Mouse (Mus musculus): ENCODE measurements around the gene Tead4. TPM values are rescaled to one million over a fixed set of nuclear protein-coding genes. Genes with fewer than 3 reads are reported as not detected.
A peak's percentile ranks its signal among the peaks of the same experiment; 100 is the strongest.

Gene Tead4
- polyA plus RNA-seq, 1 experiment from 2014 or later, result 5.1 TPM

DNA sequence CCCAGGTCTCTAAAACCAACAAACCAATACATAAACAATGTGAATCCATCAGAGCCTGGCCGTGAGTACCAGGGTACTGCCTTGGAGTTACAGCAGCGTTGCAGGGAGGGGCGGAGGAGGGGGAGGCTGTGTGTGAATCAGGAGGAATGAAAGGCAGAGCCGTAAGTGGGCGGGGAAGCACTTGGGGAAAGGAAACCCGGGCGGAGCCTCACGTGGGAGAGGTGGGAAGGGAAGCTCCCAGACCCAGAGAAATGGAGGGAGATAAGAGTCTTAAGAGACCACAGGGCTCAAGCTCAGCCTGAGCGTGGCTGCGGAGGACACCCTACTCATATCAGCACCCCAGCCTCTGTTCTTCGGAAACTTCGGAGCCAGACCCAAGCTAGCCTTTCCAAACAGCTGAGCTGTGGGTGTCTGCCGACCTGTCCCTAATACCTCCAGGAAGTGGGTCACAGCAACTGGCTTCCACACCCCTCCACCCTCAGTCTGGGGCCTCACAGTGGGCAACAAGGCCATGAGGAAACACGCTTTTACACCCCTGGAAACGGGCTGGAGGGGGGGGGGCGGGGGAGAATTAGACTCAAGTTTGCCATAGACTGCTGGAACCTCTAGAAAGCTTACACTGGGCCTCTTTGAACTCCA, 14.7 kb downstream of the Tead4 start:
- H3K9ac ChIP-seq, result no peak overlapping the region; the same call in 1 of the 2 replicates
- H3K4me2 ChIP-seq, result peak overlapping the region; percentile 63
- peaks cover 25% of the 10 kb centered on the region for H3K4me1 ChIP-seq
- peak overlapping the region; percentile 32 for H3K4me3 ChIP-seq
- H3K27ac ChIP-seq, result peak overlapping the region; percentile 47; the same call in 1 of the 2 replicates
- no peaks in the 10 kb centered on the region for H3K27me3 ChIP-seq
- WGBS, result 5% methylated on average over 16 of the region's 16 CpGs
- H3K9me3 ChIP-seq, result no peaks in the 10 kb centered on the region
- no peaks in the 10 kb centered on the region for H3K36me3 ChIP-seq
- peak; percentile 83 for ATAC-seq (ENCODE audit: borderline replicate concordance, extremely low read depth, low FRiP score, low TSS enrichment)

DNA sequence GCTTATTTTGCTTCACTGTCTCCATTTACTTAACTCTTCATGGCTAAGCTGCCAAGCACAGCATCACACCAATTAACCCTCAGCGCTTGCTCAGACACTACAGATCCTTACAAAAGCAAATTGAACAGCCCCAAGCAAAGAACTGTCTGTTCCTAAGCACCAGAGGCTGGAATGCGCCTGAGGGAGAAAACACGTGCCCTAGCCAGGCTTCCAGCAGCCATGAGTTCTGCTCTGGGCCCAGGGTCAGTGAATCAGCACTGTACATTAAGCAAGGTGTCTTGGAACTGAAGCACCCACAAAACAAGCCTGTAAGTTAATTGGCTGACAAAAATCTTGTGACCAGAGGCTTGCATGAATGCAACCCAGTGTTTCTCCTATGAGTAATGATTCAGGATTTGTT, 18.5 kb downstream of the Tead4 start:
- Histone ChIP-seq H3K9me3 (no peaks in the 10 kb centered on the region), H3K27ac (no peak overlapping the region), H3K27me3 (no peaks in the 10 kb centered on the region), H3K4me1 (peaks cover 32% of the 10 kb centered on the region), H3K36me3 (no peaks in the 10 kb centered on the region), H3K9ac (no peak overlapping the region), H3K4me2 (no peak overlapping the region), H3K4me3 (no peak overlapping the region)
- WGBS, result 48% methylated on average over 3 of the region's 3 CpGs
- no peak for ATAC-seq (ENCODE audit: borderline replicate concordance, extremely low read depth, low FRiP score, low TSS enrichment)

DNA sequence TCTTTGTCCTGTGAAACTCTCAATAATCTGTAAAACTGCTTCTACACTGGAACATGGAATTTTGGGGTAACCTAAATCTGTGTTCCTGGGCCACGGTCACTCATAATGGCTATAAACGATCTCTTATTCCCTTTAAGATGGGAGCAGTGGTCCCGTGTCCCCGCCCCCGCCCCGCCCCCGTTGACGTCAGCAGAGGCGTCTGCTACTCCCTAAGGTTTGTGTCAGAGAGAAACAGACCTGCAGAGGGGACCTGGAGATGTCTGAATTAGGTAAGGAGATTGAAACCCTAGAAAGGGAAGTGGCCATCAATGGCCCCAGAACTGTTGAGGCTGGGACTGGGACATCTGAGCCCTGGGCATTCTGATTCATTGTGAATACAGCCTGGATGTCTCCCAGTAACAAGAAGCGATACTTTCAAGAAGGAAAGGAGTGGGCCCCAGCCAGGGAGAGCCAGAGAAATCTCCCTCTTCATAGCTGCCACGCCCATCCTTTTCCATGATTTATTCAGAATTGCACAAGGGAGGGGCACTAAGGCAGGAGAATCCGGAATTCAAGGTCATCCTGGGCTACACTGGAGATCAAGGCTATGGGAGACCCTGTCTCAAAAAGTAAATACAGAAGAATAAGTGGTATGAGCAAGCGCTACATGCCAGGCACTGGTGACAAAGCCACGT, 20.0 kb downstream of the Tead4 start:
- H3K36me3 ChIP-seq, result no peaks in the 10 kb centered on the region
- no peak overlapping the region for H3K4me3 ChIP-seq
- H3K4me1 ChIP-seq, result peaks cover 20% of the 10 kb centered on the region
- WGBS, result 38% methylated on average over 14 of the region's 14 CpGs
- H3K4me2 ChIP-seq, result no peak overlapping the region
- H3K27ac ChIP-seq, result no peak overlapping the region
- ATAC-seq (ENCODE audit: borderline replicate concordance, extremely low read depth, low FRiP score, low TSS enrichment), result no peak
- H3K27me3 ChIP-seq, result no peaks in the 10 kb centered on the region
- no peak overlapping the region for H3K9ac ChIP-seq
- no peaks in the 10 kb centered on the region for H3K9me3 ChIP-seq

DNA sequence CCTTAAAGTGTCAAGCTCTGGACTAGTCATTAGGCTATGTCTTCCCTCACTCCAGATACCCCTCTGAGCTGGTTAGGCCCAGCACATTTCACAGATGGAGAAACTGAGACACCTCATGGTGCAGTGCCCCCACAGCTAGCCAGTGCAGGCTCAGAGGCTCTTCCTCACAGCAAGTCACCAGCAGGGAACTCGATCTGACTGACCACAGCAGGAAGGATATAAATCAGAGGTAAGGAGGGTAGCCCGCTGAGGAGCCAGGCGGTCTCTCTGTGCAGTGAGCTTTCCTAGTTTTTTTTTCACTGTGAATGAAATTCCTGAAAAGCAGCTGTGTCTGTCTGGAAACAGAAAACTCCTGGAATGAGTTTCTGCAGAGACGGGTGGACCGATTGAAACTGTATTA, 21.0 kb downstream of the Tead4 start:
- 46% methylated on average over 5 of the region's 5 CpGs for WGBS
- H3K27me3 ChIP-seq, result no peaks in the 10 kb centered on the region
- H3K9me3 ChIP-seq, result no peaks in the 10 kb centered on the region
- peaks cover 20% of the 10 kb centered on the region for H3K4me1 ChIP-seq
- H3K9ac ChIP-seq, result no peak overlapping the region
- ATAC-seq (ENCODE audit: borderline replicate concordance, extremely low read depth, low FRiP score, low TSS enrichment), result no peak
- no peak overlapping the region for H3K4me3 ChIP-seq
- no peaks in the 10 kb centered on the region for H3K36me3 ChIP-seq
- no peak overlapping the region for H3K27ac ChIP-seq
- H3K4me2 ChIP-seq, result no peak overlapping the region

DNA sequence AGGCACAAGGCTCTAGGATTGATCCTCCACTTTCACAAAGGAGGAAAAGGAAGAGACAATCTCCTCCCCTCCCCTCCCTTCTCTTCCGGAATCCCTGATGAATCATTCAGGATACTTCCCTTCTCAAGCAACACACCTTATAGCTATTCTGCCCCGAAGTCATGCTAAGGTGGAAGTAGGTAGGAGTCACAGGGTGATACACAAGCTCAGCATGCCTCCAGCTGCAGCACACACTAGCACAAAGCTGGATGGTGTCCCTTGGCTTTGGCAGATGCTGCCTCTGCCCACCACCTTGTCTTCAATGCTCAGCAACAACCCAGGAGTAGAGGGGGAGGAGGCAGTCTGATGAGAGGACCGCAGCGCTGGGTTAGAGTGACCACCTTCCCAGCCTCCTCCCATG, 21.5 kb downstream of the Tead4 start:
- Histone ChIP-seq H3K4me1 (peaks cover 16% of the 10 kb centered on the region), H3K27ac (no peak overlapping the region), H3K4me3 (no peak overlapping the region), H3K27me3 (no peaks in the 10 kb centered on the region), H3K9me3 (no peaks in the 10 kb centered on the region), H3K36me3 (no peaks in the 10 kb centered on the region), H3K9ac (no peak overlapping the region), H3K4me2 (no peak overlapping the region)
- ATAC-seq (ENCODE audit: borderline replicate concordance, extremely low read depth, low FRiP score, low TSS enrichment), result no peak
- 71% methylated on average over 4 of the region's 4 CpGs for WGBS

DNA sequence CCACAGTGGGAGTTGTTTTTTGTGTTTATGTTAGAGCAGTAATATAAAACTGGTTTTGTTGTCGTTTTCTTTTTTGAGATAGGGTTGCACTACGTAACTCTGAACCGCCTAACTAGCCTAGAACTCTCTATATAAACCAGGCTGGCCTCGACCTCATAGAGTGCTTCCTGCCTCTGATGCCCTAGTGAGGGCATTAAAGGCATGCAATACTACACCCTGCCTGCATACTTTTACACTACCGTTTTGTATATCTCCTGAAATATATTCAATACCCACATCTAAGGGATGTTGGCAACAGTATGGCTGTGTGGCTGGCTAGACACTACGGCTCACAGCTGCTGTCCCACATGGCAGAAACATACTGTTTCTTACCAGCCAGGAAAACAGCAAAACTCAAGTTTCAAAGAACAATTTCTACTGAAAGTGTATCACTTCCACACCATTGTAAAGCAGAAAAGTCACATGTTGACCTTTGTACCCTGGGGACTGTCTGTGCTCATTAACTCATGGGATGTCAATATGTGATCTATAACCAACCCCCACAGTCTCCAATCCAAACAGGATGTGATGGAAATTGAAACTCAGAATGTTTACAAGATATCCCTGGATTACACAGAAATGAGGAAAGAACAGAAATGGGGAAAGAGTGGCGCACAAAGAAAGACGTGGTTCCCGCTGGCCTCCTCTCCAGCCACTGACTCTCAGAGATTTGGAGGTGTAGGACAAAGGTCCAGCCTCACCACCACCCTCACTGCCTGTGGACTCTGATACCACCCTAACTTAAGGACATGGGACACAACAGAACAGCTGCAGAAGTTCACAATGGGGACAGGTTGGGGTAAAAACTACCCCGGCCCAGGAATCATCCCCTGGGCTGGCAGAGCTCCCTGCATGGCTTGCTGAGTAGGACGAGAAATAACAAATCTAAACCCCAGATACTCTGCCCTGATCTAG, 23.2 kb downstream of the Tead4 start:
- Histone ChIP-seq H3K27me3 (no peaks in the 10 kb centered on the region), H3K9me3 (no peaks in the 10 kb centered on the region), H3K4me2 (no peak overlapping the region), H3K9ac (no peak overlapping the region), H3K4me3 (no peak overlapping the region), H3K36me3 (no peaks in the 10 kb centered on the region), H3K27ac (no peak overlapping the region), H3K4me1 (peaks cover 16% of the 10 kb centered on the region)
- WGBS, result 72% methylated on average over 11 of the region's 11 CpGs
- ATAC-seq (ENCODE audit: borderline replicate concordance, extremely low read depth, low FRiP score, low TSS enrichment), result no peak

DNA sequence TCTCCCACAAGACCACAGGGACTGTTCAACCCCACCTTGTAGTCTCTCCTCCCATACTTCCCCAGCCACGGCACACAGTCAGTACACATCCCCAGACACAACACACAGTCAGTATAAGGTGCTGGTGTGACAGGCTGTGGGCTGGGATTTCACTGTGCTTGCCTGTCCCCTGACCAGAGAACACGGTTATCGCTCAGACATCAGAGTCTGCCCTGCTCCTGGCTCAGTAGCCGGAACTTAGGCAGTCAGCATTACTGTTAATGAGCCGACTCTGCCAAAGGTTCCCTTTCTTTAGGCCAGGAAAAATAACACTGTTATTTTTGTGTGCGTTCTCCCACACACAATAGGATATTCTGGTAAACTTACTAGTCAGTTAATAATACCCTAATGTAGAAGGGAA, 24.3 kb downstream of the Tead4 start:
- no peak for ATAC-seq (ENCODE audit: borderline replicate concordance, extremely low read depth, low FRiP score, low TSS enrichment)
- H3K9ac ChIP-seq, result no peak overlapping the region
- H3K4me3 ChIP-seq, result no peak overlapping the region
- H3K36me3 ChIP-seq, result no peaks in the 10 kb centered on the region
- H3K27me3 ChIP-seq, result no peaks in the 10 kb centered on the region
- WGBS, result 94% methylated on average over 6 of the region's 6 CpGs
- H3K9me3 ChIP-seq, result no peaks in the 10 kb centered on the region
- H3K4me2 ChIP-seq, result no peak overlapping the region
- peaks cover 16% of the 10 kb centered on the region for H3K4me1 ChIP-seq
- H3K27ac ChIP-seq, result no peak overlapping the region

DNA sequence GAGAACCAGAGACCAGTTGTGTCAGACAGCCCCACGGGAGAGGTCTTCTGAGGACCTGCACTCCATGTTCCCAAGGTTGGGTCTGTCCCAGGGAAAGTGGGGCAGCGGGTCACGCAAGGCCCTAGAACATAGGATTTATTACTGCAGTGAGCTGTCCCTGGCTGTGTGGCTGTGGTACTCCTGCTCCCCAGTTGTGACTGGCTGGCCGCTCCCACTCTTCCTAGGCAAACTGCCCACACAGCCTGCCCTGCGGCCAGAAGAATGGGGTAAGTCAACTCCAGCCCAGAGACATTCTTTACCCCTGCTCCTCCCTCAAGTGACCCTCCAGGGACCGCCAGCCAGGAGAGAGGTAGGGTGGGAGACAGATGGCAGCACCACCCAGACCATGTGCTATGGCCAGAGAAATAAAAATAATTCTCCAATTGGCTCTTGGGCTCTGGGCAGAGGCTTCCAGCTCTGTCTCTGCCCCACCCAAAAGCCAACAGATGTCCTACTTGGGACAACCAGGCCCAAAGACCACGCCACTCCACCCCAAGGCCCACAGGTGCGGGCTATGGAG, 25.0 kb downstream of the Tead4 start:
- no peaks in the 10 kb centered on the region for H3K36me3 ChIP-seq
- H3K27me3 ChIP-seq, result no peaks in the 10 kb centered on the region
- no peak overlapping the region for H3K9ac ChIP-seq
- no peaks in the 10 kb centered on the region for H3K9me3 ChIP-seq
- H3K4me2 ChIP-seq, result no peak overlapping the region
- H3K4me3 ChIP-seq, result no peak overlapping the region
- peaks cover 11% of the 10 kb centered on the region for H3K4me1 ChIP-seq
- H3K27ac ChIP-seq, result no peak overlapping the region
- WGBS, result 80% methylated on average over 8 of the region's 8 CpGs
- ATAC-seq (ENCODE audit: borderline replicate concordance, extremely low read depth, low FRiP score, low TSS enrichment), result peak; percentile 43

DNA sequence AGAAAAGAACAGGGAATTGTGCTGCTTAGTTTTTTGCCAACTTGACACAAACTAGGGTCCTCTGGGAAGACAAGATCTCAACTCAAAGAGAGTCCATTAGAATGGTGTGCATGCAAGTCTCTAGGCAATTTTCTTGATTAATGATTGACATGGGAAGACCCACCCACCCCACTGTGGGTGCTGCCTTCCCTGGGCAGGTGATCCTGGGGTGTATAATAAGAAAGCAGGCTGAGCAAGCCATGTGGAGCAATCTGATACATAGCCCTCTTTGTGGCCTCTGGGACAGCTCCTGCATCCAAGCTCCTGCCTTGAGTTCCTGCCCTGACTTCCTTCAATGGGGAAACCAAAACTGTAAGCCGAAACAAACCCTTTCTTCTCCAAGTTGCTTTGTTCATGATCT, 27.1 kb downstream of the Tead4 start:
- Histone ChIP-seq H3K9me3 (no peaks in the 10 kb centered on the region), H3K4me3 (no peak overlapping the region), H3K9ac (no peak overlapping the region), H3K4me1 (0 out of 2 replicates have a peak, but pooled peaks cover 5% of the 10 kb centered on the region), H3K4me2 (no peak overlapping the region), H3K27ac (no peak overlapping the region), H3K36me3 (no peaks in the 10 kb centered on the region), H3K27me3 (no peaks in the 10 kb centered on the region)
- 81% methylated on average over 1 of the region's 1 CpGs for WGBS
- ATAC-seq (ENCODE audit: borderline replicate concordance, extremely low read depth, low FRiP score, low TSS enrichment), result no peak

DNA sequence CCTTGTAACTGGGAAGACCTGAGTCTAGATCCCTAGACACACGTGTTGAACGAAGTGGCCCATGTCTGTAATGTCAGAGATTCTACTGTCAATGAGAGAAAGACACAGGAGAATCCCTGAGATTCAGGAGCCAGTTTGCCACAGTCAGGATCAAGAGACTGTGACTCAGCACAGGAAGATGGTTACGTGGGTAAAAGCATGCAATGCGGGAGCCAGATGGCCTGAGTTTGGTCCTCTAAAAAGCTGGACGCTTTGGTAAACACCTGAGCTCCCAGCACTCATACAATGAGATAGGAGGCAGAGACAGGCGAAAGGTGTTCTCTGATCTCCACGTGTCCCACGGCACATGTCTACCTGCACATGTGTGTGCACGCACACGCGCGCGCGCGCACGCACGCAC, 27.9 kb downstream of the Tead4 start:
- no peak for ATAC-seq (ENCODE audit: borderline replicate concordance, extremely low read depth, low FRiP score, low TSS enrichment)
- H3K9ac ChIP-seq, result no peak overlapping the region
- no peaks in the 10 kb centered on the region for H3K27me3 ChIP-seq
- no peak overlapping the region for H3K27ac ChIP-seq
- WGBS, result 93% methylated on average over 17 of the region's 17 CpGs
- H3K4me2 ChIP-seq, result no peak overlapping the region
- H3K4me3 ChIP-seq, result no peak overlapping the region
- H3K4me1 ChIP-seq, result 0 out of 2 replicates have a peak, but pooled peaks cover 5% of the 10 kb centered on the region
- no peaks in the 10 kb centered on the region for H3K36me3 ChIP-seq
- no peaks in the 10 kb centered on the region for H3K9me3 ChIP-seq

DNA sequence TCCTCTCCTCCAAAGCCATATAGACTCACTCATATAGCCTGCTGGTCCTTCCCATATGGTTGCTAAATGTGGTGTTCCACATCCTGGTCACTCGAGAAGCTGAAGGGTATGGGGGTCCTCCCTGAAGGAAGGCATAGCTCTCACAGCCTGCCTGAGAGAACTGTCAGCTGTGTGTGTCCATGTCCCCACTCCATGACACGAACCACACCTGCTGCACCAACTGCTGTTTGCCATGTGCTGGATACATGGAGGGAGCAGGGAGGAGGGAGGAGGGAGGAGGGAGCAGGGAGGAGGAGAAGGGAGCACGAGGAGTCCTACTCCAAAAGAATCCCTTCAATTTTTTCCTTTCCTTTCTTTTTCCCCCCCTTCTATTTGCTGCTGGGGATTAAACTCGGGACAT, 30.8 kb downstream of the Tead4 start:
- H3K27ac ChIP-seq, result no peak overlapping the region
- H3K4me2 ChIP-seq, result no peak overlapping the region
- H3K27me3 ChIP-seq, result no peaks in the 10 kb centered on the region
- H3K4me3 ChIP-seq, result no peak overlapping the region
- H3K9me3 ChIP-seq, result no peaks in the 10 kb centered on the region
- H3K36me3 ChIP-seq, result no peaks in the 10 kb centered on the region
- H3K9ac ChIP-seq, result no peak overlapping the region
- 64% methylated on average over 4 of the region's 4 CpGs for WGBS
- no peaks in the 10 kb centered on the region for H3K4me1 ChIP-seq
- no peak for ATAC-seq (ENCODE audit: borderline replicate concordance, extremely low read depth, low FRiP score, low TSS enrichment)

Data from lung, embryonic 15.5 days (tissue).